Mouse (Mus musculus): ENCODE measurements around the gene Arhgef28.

GRCm38 (mm10) chr13:97898590-97898989 lies 307.6 kb downstream of the Arhgef28 start:
- TF ChIP-seq CTCF (IDR thresholded peaks at IDR 0.05; ENCODE audit: borderline replicate concordance, insufficient read depth, low read depth, low read length) (no peak), POLR2A (IDR thresholded peaks at IDR 0.05; ENCODE audit: borderline replicate concordance, insufficient read depth, low read length) (no peak)
